Mouse (Mus musculus): ENCODE data around the gene Map3k4. TPM values are rescaled to one million over a fixed set of nuclear protein-coding genes. Genes with fewer than 3 reads are reported as not detected.

Map3k4 gene
- polyA plus RNA-seq, 1 experiment from 2014 or later = 31.5 TPM

- 73% methylated on average over 2 of the region's 2 CpGs for WGBS
- no peak overlapping the region for H3K27ac ChIP-seq
These were observed 138.8 kb downstream of the Map3k4 start for GRCm38 (mm10) chr17:12179766-12180165.

DNA sequence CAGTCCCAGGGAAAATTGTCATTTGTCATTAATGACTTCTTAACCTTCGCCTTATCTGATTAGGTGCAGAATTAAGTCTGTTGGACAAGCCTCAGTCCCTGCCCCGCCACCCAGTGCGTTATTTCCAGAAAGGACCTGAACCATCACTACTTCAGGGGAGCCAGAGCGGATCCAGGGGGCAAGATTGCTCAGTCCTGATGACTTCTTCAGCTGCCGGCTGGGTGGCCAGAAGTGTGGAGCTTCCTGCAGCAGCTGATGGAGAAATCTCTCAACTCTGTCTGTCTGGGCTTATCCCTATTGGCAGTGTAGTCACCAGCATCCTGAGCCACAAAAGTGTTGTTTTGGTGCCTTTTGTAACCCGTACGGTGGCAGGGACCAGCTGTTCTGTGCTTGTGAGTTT is 139.3 kb downstream of the Map3k4 start:
- Histone ChIP-seq H3K4me1 (replicated peaks) (no peaks in the 10 kb centered on the region; the same call in 1 of the 2 replicates), H3K4me2 (no peak overlapping the region), H3K27me3 (no peaks in the 10 kb centered on the region), H3K4me3 (no peak overlapping the region), H3K9me3 (replicated peaks) (no peaks in the 10 kb centered on the region), H3K9ac (no peak overlapping the region), H3K27ac (no peak overlapping the region), H3K36me3 (0 out of 2 replicates have a peak, but pooled peaks cover 5% of the 10 kb centered on the region)
- 70% methylated on average over 7 of the region's 7 CpGs for WGBS
- ATAC-seq (replicated peaks; ENCODE audit: insufficient number of reproducible peaks, insufficient read depth, low FRiP score, low read depth) = no peak

More at GRCm38 (mm10) chr17:12179766-12180165, 138.8 kb downstream of the Map3k4 start:
- no peak overlapping the region for H3K4me3 ChIP-seq
- H3K9me3 ChIP-seq (replicated peaks) = no peaks in the 10 kb centered on the region
- H3K4me2 ChIP-seq = no peak overlapping the region
- 0 out of 2 replicates have a peak, but pooled peaks cover 5% of the 10 kb centered on the region for H3K36me3 ChIP-seq
- ATAC-seq (replicated peaks; ENCODE audit: insufficient number of reproducible peaks, insufficient read depth, low FRiP score, low read depth) = no peak
- no peaks in the 10 kb centered on the region for H3K27me3 ChIP-seq
- no peak overlapping the region for H3K9ac ChIP-seq
- H3K4me1 ChIP-seq (replicated peaks) = no peaks in the 10 kb centered on the region; the same call in 1 of the 2 replicates

Other genes with a start within 250 kb of the Map3k4 start
- gene Agpat4, start 200.1 kb downstream of the Map3k4 start, polyA plus RNA-seq (2015; fragmentation: Nextera tagmentation; extraction: Ambion mirVana) = 13.6 and 19.0 TPM in 2 replicates
- gene Plg, start 59.8 kb upstream of the Map3k4 start, polyA plus RNA-seq (2015; fragmentation: Nextera tagmentation; extraction: Ambion mirVana) = 0.16 and 2.0 TPM in 2 replicates
- gene Slc22a3, start 188.9 kb upstream of the Map3k4 start, polyA plus RNA-seq (2015; fragmentation: Nextera tagmentation; extraction: Ambion mirVana) = 0.45 and 1.9 TPM in 2 replicates

Data from heart, embryonic 15.5 days (tissue).